Mouse (Mus musculus): ENCODE results near the gene Gbf1.
A peak's percentile ranks its signal among the peaks of the same experiment; 100 is the strongest.

GRCm38 (mm10) chr19:46227300-46227699, 75.0 kb downstream of the Gbf1 start:
- TF ChIP-seq MAX (IDR thresholded peaks at IDR 0.05; ENCODE audit: low read depth) (no peak), MYOD1 (IDR thresholded peaks at IDR 0.05; ENCODE audit: control insufficient read depth in 1 of 3, insufficient read length in 2 of 3, low read depth in 2 of 3) (no peak), CEBPB (IDR thresholded peaks at IDR 0.05; ENCODE audit: insufficient read depth, poor library complexity, severe bottlenecking) (no peak), USF1 (IDR thresholded peaks at IDR 0.05; ENCODE audit: low read depth) (peak; percentile 34), POLR2A (IDR thresholded peaks at IDR 0.05; ENCODE audit: insufficient read length, low read depth) (no peak), TCF12 (IDR thresholded peaks at IDR 0.05; ENCODE audit: insufficient read depth, poor library complexity, severe bottlenecking) (no peak)
